Comparison of ENCODE assay signal across 7 mouse cellular contexts in genomic region chr10:97219474-97219873, GRCm38 (mm10).
DNase-seq lines count a peak whose midpoint lies in the region; TF ChIP-seq lines count a peak whose summit lies in the region.

No protein-coding gene starts in this region.

- peak; percentile 10 for DNase-seq in layer of hippocampus, adult 9-11 months
- DNase-seq in layer of hippocampus, adult 9-10 months (ENCODE audit: low spot score), result no peak
- peak; percentile 8 for DNase-seq in adrenal gland, adult 2 months
- peak; percentile 76 for DNase-seq in brain, embryonic 14.5 days (ENCODE audit: low read depth)
- peak; percentile 45 for DNase-seq in gastrocnemius, postnatal 25 days
- peak; percentile 79 for DNase-seq in urinary bladder, postnatal 14 days (ENCODE audit: low spot score)
- DNase-seq in thymus, postnatal 4 days, result no peak

- no peak for TF ChIP-seq POLR2A in brain, embryonic 14.5 days (IDR thresholded peaks at IDR 0.05; ENCODE audit: borderline replicate concordance, extremely low read depth, insufficient read depth, insufficient read length, poor library complexity, severe bottlenecking)

- TF ChIP-seq CTCF in brain, embryonic 14.5 days (IDR thresholded peaks at IDR 0.05; ENCODE audit: borderline replicate concordance, extremely low read depth, insufficient read depth, insufficient read length), result no peak

Comparison
In these comparisons a context has a peak if more than half of its experiments do, and no peak if none do; other contexts are left out.
1. DNase-seq: peak in layer of hippocampus, adult 9-11 months (single experiment), adrenal gland, adult 2 months (single experiment), brain, embryonic 14.5 days (single experiment), gastrocnemius, postnatal 25 days (single experiment) and urinary bladder, postnatal 14 days (single experiment); none in layer of hippocampus, adult 9-10 months (single experiment) and thymus, postnatal 4 days (single experiment).